Mouse (Mus musculus): ENCODE data around the gene Sh2b1.
A peak's percentile ranks its signal among the peaks of the same experiment; 100 is the strongest.

Sh2b1 gene

DNA sequence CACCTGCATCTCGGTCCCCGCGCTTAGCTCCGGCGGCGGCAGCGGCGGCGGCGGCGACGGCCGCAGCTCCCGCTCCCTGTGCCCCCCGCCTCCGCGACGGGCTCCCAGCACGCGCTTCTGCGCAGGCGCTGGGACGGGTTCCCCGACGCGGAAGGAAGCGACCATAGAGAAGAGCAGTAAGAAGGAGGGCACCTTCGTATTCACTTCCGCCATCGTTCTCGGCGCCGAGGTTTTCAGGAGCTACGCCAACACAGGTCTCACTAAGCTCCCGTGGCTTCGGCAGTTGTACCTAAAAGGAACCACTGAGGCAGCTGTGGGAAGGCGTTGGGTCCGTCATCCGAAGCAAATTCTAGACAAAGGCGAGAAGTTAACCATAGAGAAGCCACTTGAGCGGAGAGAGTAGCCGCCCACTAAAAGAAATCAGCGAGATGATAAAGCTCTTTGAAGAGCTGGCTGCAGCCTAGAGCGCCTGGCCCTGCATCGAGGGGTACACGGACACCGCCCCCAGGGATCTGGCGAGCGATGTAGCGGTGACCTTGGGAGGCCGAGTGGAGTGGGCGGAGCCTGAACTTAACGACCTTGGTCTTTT is at the start of gene Sh2b1:
TSS of gene Sh2b1 (minus strand) at position 432 of the 589 bp plus-strand sequence.
- peak; percentile 96 for DNase-seq (ENCODE audit: low read depth, low spot score)

DNA sequence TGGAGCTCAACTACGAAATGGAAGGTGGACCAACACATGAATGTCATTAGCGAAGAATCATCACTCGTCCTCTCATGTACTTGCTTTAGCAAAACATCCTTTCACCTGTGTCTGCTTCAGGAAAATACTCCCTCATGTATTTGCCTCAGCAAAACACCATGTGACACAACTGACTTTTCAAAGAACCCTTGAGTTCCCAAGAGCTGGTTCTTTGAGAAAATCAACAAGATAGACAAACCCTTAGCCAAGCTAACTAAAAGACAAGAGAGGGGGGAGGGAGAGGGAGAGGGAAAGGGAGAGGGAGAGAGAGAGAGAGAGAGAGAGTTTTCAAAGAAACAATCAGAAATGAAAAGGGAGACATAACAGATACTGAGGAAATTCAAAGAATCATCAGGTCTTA is 48.1 kb upstream of the Sh2b1 start:
- DNase-seq (ENCODE audit: low read depth, low spot score): no peak

DNA sequence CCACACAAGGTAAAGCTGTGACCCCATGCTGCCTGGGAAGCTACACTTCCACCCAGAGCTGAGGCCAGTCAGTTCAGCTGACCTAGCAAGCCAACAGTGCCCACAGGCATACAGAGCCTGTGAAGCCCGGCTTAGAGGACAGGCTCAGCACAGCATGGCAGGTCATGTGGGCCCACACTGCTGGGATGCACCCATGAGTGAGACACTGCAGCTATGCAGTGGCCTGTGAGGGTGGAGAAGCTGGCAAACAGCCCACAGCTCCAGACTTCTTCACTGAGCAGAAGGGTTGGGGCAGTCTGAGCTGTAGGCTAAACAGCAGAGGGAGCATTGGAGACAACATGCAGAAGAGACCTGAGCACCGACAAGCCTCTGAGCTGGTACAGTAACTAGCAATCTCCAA is 44.3 kb upstream of the Sh2b1 start:
- no peak for DNase-seq (ENCODE audit: low read depth, low spot score)

DNA sequence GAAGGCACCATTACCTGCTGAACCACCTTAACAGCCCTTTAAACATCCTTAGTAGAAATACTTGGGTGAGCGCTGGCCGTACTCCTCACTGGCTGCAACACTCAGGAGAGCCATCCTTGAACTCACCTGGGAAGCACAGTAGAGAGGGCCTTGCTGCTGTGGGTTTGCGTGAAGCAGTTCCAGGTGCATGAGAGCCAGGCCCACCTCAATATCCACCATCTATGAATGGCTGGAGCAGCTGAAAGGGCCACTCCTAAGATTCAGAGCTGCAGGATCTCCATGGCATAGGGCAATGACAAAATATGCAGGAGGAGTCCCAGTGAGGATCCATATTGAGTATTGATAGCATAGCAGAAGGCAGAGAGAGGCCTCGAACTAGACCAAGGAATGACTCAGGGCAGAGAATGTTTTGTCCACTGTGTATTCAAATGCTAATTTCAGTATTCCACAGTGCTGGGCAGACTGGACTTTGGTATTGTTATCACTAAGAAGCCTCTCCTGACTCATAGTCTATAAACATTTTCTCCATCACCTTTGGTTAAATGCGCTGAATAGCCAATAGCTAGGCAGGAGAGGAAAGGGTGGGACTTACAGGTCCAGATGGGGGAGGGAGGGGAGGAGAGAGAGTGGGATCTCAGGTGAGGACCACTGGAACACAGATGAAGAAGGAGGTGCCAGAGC is 43.2 kb upstream of the Sh2b1 start:
- DNase-seq (ENCODE audit: low read depth, low spot score): no peak

DNA sequence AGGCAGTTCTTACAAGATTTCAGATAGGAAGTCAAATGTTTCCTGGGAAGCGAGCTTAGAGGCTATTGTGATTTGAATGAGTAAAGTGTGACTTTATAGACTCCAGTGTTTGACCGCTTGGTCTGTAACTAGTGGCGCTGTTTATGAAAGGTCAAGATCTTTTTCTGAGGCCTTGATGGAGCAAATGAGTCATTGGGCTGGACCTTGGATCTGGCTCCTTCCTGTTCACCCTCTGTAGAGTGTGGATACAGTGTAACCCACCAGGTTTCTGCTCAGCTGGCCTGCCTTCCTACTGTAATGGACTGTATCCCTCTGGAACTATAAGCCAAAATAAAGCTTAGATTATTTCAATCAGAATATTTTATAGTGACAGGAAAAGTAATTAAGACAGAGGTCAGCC is 36.1 kb upstream of the Sh2b1 start:
- DNase-seq (ENCODE audit: low read depth, low spot score): no peak

DNA sequence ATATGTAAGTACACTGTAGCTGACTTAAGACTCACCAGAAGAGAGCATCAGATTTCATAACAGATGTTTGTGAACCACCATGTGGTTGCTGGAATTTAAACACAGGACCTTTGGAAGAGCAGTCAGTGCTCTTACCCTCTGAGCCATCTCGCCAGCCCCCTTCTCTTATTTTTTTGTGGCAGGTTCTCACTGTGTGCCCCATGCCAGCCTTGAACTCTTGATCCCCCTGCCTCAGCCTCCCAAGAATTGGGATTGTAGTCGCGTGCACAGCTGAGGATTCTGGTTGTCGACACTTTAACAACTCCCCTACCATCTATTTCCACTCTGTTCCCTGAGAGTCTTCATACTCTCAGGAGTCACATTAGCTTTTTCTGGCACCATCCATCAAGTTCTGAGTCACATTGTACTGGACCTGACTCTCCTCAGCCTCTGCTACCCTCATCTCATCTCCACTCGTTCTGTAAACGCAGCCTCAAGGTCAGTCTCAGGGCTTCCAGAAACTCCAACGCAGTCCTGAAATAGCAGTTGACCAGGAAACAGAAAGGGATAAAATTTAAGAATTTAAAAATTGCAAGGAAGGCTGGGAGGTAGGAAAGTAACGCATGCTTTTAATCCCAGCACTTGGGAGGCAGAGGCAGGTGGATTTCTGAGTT is 32.0 kb upstream of the Sh2b1 start:
- DNase-seq (ENCODE audit: low read depth, low spot score): no peak

DNA sequence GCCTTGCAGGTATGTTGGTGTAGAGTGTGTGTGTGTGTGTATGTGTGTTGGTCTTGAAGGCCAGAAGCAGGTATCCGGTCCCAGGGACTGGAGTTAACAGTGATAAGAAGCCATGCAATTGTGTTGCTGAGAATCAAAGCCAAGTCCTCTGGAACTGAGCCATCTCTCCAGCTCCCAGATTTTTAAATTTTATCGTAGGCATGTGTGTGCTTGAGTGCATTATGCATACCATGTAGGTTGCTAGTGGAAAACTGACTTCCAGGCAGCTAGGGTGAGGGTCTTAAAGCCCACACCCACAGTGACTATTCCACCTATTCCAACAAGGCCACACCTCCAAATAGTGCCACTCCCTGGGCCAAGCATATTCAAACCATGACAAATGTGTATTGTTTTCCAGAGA is 29.7 kb upstream of the Sh2b1 start:
- no peak for DNase-seq (ENCODE audit: low read depth, low spot score)

DNA sequence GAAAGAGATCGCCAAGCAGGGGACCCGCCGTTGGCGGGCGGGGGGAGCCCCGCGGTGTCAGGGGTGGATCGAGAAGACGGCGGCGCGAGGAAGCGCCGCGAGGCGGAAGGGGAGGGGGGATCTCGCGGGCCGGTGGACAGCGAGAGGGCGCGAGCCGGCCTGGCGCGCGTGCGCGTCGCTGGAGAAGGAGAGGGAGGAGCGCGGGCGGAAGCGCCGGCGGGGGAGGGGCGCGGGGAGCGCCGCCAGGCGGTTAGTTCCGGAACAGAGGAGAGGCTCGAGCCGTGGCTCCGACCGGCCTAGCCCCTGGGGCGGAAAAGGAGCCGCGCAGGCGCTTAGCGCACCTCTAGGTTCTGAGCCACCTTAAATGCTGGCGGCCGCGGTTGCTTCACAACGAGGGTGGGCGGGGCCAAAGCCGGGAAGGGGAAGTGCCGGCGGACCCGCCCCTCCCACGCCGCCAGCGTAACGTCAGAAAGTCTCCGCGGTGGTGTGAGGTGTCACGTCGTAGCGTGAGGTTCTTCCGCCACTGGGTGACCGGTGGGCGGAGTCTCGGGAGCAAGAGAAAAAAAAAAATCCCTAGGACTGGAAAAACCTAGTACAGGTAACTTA is 28.2 kb upstream of the Sh2b1 start, which contains the start of gene Atxn2l:
TSS of gene Atxn2l (minus strand) at position 165 of the 606 bp plus-strand sequence.
- DNase-seq (ENCODE audit: low read depth, low spot score): peak; percentile 100

DNA sequence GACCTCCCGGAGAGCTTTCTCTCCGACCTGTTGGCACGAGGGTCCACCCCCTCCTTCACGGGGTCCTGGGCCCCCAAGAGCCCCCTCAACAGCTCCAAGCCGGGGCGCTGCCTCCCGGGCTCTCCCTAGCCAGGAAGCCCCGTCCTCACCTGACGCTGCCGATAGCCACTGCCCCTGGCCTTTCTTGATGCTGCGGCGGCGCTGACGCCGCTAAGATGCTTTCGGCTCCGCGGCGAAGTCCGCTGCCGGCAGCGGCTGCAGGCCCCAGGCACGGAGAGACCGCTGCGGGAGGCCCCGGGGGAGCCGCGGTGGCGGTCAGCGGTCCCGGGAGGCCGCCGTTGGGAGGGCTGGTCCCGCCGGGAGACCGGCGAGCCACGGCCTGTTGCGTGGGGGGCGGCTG is 27.5 kb upstream of the Sh2b1 start:
- DNase-seq (ENCODE audit: low read depth, low spot score): no peak

DNA sequence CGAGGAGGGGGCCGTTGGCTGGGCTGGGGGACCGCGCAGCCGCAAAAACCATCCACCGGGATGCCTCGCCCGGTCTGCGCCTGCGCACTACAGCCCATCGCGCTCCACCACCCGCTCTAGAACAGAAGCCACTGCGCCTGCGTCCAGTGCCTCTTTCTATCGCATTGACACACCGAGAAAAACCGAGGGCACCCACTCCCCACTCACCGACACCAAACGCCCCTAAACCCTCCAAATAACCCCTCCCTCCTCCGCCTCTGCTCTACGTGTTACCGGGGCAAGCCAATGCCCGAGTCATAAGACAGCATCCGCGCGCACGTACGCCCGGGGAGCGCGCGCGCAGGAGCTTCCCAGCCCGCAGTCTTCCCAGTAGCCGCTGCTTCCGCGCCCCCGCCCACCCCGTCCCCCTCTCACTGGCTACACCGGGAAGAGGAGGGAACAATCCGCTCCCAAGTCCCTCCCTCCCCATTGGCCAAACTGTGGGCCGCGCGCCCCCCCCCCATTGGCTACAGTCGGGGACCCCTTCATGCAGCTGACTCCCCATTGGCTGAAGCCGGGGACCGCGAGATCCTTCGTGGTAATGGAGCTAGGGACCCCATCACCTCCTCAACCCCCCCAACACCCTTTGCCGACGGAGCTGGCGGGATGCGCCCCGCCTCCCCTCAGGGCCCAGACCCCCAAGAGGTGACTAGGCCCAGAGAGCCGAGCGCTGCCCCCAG is 27.0 kb upstream of the Sh2b1 start:
- DNase-seq (ENCODE audit: low read depth, low spot score): peak; percentile 99

DNA sequence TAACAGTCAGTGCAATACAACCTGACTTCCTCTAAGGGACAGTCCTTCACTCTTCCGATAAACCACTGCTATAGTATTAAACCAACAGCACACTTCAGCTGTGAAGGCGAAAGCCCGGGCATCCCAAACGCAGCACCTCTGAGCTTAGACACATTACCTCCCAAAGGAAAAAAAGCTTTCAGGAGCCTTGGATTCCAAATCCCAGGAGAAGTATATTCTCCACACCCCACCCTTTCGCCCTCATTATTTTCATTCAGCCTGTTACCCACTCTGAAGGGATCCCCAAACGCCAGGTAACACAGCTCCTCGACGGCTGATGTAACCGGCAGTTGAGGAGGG is 26.4 kb upstream of the Sh2b1 start:
- DNase-seq (ENCODE audit: low read depth, low spot score): no peak

DNA sequence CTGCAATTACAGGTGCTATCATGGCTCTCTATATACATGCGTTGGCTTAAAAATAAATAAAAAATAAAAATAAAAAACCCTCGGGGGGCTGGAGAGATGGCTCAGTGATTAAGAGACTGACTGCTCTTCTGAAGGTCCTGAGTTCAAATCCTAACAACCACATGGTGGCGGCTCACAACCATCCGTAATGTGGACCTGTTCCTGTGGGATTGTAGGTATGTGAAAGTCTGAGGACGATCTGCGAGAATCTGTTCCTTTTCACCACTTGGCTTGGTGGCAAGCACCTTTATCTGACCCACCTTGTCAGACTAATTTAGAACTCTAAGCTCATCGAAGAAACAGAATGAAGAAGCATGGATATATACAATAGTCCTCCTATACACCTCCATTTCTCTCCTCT is 24.2 kb upstream of the Sh2b1 start:
- DNase-seq (ENCODE audit: low read depth, low spot score): no peak

DNA sequence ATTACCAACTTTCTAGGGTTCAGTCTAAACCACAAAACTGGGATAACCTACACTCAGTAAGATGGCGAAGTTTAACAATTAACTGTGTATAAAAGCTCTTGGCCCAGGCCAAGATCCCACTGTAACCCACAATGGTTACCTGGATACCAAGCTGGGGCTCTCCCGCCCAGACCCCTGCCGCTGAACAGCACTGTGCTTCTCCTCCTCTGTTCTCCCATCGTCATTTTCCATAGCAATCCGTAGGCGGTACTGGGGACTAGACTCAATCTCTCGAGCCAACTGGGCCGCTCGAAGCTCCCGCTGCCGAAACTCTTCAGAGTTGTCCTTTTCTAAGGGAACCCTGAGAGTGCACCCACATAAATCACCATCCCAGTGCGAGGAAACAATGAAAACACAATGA is 22.7 kb upstream of the Sh2b1 start:
- DNase-seq (ENCODE audit: low read depth, low spot score): no peak

DNA sequence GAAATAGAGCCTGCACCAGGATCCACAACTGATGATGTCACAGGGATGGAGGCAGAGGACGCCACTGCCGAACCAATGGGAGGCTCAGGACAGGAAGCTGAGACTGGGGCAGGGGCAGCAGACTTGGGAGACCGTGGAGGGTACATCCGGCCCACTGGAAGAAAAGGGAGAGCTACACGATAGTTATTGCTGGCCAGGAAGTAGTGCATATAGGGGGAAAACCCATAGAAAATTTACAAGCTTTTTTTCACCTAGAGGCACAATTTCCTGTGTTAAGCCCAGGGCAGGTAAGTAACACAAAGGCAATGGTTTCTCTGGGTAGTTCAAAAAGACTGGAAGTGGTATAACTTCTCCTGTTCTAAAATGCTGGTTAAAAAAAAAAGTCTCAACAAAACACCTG is 21.3 kb upstream of the Sh2b1 start:
- no peak for DNase-seq (ENCODE audit: low read depth, low spot score)

DNA sequence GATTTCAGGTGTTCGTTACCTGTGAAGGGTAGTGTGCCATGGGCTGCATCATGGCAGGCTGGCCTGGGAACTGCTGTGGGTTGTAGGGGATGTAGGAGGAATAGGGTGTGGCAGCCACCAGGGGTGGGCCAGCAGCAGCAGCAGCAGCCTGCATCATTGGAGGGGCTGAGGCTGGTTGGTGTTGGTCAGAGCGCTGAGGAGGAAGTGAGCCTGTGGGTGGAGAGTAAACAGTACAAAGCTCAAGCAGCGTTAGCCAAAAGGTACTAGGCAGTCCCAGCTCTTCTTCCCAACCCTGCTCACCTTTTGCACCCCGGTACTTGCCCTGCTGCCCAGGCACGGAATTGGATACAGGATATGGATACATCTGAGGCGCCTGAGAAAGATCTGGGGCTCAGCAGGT is 18.9 kb upstream of the Sh2b1 start:
- no peak for DNase-seq (ENCODE audit: low read depth, low spot score)

DNA sequence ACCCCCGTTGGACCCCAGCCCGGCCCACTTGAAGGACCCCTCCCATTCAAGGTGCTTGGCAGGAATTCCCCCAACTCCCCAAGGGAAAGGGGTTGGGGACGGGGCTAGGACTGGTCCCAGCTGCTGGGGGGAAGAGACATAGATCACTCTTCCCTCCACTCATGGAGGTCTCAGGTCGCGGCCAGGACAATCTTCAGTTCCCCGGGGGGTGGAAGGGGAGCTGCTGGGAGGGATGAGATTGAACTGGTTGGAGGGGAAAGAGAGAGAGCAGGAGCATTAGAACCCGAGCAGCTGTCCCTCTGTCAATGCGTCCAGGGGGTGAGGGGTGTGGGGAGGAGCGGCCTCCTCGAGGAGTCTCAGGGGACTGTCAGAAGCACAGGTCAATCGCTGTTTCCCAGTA is 16.7 kb upstream of the Sh2b1 start:
- no peak for DNase-seq (ENCODE audit: low read depth, low spot score)

DNA sequence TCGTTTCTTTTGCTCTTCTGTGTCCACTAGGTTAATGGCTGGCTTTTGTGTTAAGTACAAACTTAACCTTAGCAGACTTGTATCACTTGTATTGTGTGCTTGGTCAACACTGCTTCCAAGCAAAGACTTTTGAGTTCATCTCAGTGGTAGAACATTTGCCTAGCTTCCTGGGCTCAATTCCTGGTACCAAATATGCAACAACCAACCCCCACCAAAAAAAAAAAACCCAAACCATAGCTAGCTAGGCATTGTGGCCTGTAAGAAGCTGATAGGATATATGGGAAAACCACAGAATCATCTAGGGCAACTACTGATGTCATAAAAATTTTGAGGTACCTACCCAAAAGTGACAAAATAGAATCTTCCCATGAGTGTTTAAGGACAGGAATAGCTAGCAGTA is 15.8 kb upstream of the Sh2b1 start:
- DNase-seq (ENCODE audit: low read depth, low spot score): no peak

DNA sequence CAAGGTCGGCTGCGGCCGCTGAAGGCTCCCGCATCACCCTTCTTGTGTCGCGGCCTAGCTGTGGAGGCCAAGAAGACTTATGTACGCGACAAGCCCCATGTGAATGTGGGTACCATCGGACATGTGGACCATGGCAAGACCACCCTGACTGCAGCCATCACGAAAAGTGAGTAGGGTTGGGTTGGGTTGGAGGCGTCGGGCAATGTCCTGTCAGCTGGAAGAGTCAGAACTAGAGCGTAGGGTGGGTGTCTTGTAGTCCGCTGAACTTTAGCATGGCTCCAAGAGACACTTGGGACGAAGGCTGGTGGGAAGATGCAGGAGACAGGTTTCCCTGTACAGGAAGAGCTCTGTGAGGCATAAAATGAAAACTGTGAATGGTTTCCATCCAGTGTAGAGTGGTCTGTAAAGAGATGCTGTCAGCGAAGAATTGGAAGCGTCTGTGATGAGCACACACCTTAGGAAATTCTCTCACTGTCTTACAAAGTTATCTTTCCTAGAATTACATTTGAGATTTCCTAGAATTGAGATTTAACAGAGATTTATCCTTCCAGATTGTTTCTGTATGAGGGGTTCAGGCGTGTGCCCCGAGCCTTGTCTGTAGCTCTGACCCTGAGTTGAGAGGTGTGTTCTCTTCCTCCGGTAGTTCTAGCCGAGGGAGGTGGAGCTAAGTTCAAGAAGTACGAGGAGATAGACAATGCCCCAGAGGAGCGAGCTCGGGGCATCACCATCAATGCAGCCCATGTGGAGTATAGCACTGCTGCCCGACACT is 12.6 kb upstream of the Sh2b1 start:
- DNase-seq (ENCODE audit: low read depth, low spot score): peak; percentile 32

DNA sequence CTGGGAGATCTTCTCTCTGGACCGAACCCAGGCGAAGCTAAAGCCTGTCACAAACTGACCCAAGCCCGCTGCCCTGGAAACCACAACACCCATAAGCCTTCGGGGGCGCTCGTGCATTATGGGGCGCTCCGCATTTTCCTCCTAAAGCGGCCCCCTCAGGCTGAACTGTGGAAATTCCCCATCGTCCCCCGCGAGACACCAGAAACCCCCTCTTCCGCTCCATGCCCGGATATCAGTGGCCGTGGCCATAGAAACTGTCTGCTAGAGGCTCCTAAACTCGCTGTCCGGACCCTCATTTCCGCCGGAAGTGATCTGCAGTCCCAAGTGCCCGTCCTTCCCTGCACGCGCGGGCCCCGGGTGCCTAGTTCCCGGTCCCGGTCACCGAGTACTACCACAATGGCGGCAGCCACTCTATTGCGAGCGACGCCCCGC is 11.8 kb upstream of the Sh2b1 start, which contains the start of gene Tufm:
TSS of gene Tufm (plus strand) at position 310 of the 432 bp plus-strand sequence.
- DNase-seq (ENCODE audit: low read depth, low spot score): peak; percentile 97

DNA sequence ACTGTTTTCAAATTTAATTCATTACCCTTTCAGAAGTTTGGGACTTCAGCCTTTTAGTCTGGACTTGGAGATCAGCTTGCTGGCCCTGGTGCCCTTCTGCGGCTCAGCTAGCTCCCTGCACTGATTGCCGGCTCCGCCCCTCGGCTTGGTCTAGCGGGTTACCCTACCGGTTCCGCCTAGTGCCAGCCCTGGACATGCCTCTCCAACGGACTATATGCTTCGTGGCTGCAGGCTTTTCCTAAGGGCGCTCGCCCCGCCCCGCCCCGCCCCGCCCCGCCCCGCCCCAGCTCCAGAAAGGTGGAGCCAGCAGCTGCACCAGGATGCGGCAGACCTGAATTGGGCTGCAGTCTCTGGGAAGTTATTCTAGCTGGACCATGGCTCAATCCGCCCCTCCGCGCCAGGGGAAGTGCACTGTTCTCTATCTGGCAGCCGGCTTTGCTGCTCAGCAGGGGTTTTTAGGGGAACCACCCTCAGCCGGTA is 7.2 kb upstream of the Sh2b1 start:
- peak; percentile 93 for DNase-seq (ENCODE audit: low read depth, low spot score)

DNA sequence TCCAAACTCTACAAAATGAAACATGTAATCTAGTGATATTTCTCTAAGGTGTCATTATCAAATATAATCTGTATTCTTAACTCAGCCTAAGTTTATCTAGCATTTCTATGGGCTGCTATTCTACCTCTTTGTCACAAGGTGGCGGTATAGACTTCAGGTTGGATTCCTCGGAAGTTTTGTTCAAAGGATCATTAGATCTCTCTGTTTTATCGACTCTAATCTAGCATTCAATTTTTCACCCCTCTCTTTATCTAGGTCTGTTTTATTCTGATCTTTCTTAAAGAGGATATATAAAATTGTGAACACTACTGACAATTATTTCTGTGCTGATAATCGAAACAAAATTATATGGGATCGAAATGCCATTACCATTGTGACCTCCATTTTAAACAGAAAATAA is 6.5 kb upstream of the Sh2b1 start:
- DNase-seq (ENCODE audit: low read depth, low spot score): peak; percentile 71

Data from A20 (cell line).